Mouse (Mus musculus): ENCODE results near the gene Astn2. TPM values are rescaled to one million over a fixed set of nuclear protein-coding genes. Genes with fewer than 3 reads are reported as not detected.

Astn2 gene
- polyA plus RNA-seq, 1 experiment, result not detected

DNA sequence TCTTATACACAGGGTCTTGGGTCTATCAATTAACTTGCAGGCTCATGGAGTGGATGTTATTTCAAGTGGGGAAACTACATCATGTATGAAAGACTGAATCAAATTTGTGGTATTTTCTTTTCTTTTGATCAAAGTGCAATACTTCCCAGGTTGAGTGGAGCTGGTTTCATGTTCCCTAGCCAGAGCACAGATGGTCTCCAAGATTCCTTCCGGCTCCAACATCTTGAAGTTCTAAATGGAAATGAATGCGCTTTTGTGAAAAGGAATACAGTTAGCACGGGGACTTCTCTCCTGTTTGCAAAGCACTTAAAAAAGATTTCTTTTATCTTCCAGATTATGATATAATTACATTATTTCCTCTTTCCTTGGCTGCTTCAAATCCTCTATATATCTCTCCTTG, 278.2 kb downstream of the Astn2 start:
- Histone ChIP-seq H3K4me2 (ENCODE audit: low read depth) (no peak overlapping the region), H3K79me2 (ENCODE audit: control insufficient read depth, insufficient read depth) (no peaks in the 10 kb centered on the region), H3K27me3 (ENCODE audit: control insufficient read depth, insufficient read depth, insufficient read length) (no peaks in the 10 kb centered on the region), H3K4me3 (no peak overlapping the region), H3K36me3 (ENCODE audit: control insufficient read depth, insufficient read depth) (no peaks in the 10 kb centered on the region), H3ac (ENCODE audit: control insufficient read depth, insufficient read length) (no peak overlapping the region)
- TF ChIP-seq REST (IDR thresholded peaks at IDR 0.05; ENCODE audit: insufficient read depth, insufficient read length) (no peak), SRF (IDR thresholded peaks at IDR 0.05; ENCODE audit: control insufficient read depth, insufficient read length, low read depth) (no peak), MYOG (IDR thresholded peaks at IDR 0.05; ENCODE audit: control insufficient read depth in 1 of 3, insufficient read depth in 1 of 3, insufficient read length in 2 of 3, low read depth in 2 of 3) (no peak), POLR2A (IDR thresholded peaks at IDR 0.05; ENCODE audit: insufficient read length, low read depth) (no peak), CEBPB (IDR thresholded peaks at IDR 0.05; ENCODE audit: insufficient read depth, poor library complexity, severe bottlenecking) (no peak), E2F4 (IDR thresholded peaks at IDR 0.05; ENCODE audit: insufficient read depth) (no peak), POLR2AphosphoS2 (IDR thresholded peaks at IDR 0.05; ENCODE audit: insufficient read length, low read depth) (no peak), TCF12 (IDR thresholded peaks at IDR 0.05; ENCODE audit: insufficient read depth, poor library complexity, severe bottlenecking) (no peak), TCF3 (IDR thresholded peaks at IDR 0.05; ENCODE audit: insufficient read length, low read depth) (no peak), MYOD1 (IDR thresholded peaks at IDR 0.05; ENCODE audit: control insufficient read depth in 1 of 3, insufficient read length in 2 of 3, low read depth in 2 of 3) (no peak), USF1 (IDR thresholded peaks at IDR 0.05; ENCODE audit: low read depth) (no peak), MAX (IDR thresholded peaks at IDR 0.05; ENCODE audit: low read depth) (no peak)

DNA sequence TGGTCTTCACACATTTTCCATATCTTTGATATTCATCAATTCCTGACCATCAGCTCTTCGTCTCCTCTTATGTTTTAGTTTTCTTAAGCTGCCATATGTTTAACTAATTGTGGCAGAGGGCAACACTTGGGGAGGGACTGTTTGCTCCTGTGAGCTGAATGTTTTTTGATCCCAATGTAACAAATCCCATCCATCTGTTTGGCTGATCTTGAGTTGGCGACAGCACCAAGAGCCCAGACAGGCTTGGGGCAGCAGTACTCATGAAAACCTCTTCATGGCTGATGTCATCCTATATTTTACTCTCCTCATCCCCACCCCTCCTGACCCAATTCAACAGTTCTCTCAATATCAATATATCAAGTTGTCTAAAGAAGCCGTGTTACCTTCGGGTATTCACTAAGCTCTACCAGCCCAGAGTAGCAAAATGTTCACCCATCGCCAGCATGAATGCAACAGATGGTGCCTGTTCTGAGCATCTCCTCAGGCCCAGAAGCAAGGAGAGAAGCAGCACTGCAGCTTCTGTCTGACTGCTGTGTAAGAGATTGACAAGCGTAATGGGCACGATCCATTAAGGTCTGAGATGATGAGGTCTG, 281.5 kb downstream of the Astn2 start:
- no peak overlapping the region for H3K4me2 ChIP-seq (ENCODE audit: low read depth)
- H3K36me3 ChIP-seq (ENCODE audit: control insufficient read depth, insufficient read depth), result no peaks in the 10 kb centered on the region
- no peak overlapping the region for H3ac ChIP-seq (ENCODE audit: control insufficient read depth, insufficient read length)
- no peak overlapping the region for H3K4me3 ChIP-seq
- no peaks in the 10 kb centered on the region for H3K27me3 ChIP-seq (ENCODE audit: control insufficient read depth, insufficient read depth, insufficient read length)
- no peaks in the 10 kb centered on the region for H3K79me2 ChIP-seq (ENCODE audit: control insufficient read depth, insufficient read depth)
- TF ChIP-seq TCF3 (IDR thresholded peaks at IDR 0.05; ENCODE audit: insufficient read length, low read depth), result no peak
- no peak for TF ChIP-seq E2F4 (IDR thresholded peaks at IDR 0.05; ENCODE audit: insufficient read depth)
- no peak for TF ChIP-seq POLR2A (IDR thresholded peaks at IDR 0.05; ENCODE audit: insufficient read length, low read depth)
- no peak for TF ChIP-seq MYOG (IDR thresholded peaks at IDR 0.05; ENCODE audit: control insufficient read depth in 1 of 3, insufficient read depth in 1 of 3, insufficient read length in 2 of 3, low read depth in 2 of 3)
- TF ChIP-seq POLR2AphosphoS2 (IDR thresholded peaks at IDR 0.05; ENCODE audit: insufficient read length, low read depth), result no peak
- TF ChIP-seq MAX (IDR thresholded peaks at IDR 0.05; ENCODE audit: low read depth), result no peak
- TF ChIP-seq REST (IDR thresholded peaks at IDR 0.05; ENCODE audit: insufficient read depth, insufficient read length), result no peak
- no peak for TF ChIP-seq USF1 (IDR thresholded peaks at IDR 0.05; ENCODE audit: low read depth)
- TF ChIP-seq SRF (IDR thresholded peaks at IDR 0.05; ENCODE audit: control insufficient read depth, insufficient read length, low read depth), result no peak
- no peak for TF ChIP-seq MYOD1 (IDR thresholded peaks at IDR 0.05; ENCODE audit: control insufficient read depth in 1 of 3, insufficient read length in 2 of 3, low read depth in 2 of 3)
- no peak for TF ChIP-seq TCF12 (IDR thresholded peaks at IDR 0.05; ENCODE audit: insufficient read depth, poor library complexity, severe bottlenecking)

DNA sequence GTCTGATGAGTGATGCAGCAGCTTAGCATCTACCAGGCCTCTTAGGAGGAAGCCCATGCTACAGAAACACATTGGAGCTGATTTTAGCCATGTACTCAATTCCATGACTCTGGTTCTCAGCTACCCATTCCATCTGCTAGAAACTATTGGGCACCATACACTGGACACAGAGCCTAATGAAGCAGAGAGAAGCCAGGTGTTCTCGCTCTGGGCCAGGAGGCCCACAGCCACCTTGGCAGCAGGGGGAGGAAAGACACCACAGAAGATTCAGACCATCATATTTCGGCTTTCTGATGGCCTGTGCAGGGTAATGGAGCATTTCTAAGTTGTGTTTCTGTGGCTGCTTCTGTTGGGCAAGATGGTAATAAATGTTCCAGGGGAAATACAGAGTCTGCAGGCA, 290.2 kb downstream of the Astn2 start:
- Histone ChIP-seq H3K79me2 (ENCODE audit: control insufficient read depth, insufficient read depth) (no peaks in the 10 kb centered on the region), H3K36me3 (ENCODE audit: control insufficient read depth, insufficient read depth) (no peaks in the 10 kb centered on the region), H3K4me2 (ENCODE audit: low read depth) (no peak overlapping the region), H3ac (ENCODE audit: control insufficient read depth, insufficient read length) (no peak overlapping the region), H3K27me3 (ENCODE audit: control insufficient read depth, insufficient read depth, insufficient read length) (no peaks in the 10 kb centered on the region), H3K4me3 (no peak overlapping the region)
- TF ChIP-seq MAX (IDR thresholded peaks at IDR 0.05; ENCODE audit: low read depth) (no peak), E2F4 (IDR thresholded peaks at IDR 0.05; ENCODE audit: insufficient read depth) (no peak), POLR2AphosphoS2 (IDR thresholded peaks at IDR 0.05; ENCODE audit: insufficient read length, low read depth) (no peak), MYOD1 (IDR thresholded peaks at IDR 0.05; ENCODE audit: control insufficient read depth in 1 of 3, insufficient read length in 2 of 3, low read depth in 2 of 3) (no peak), REST (IDR thresholded peaks at IDR 0.05; ENCODE audit: insufficient read depth, insufficient read length) (no peak), CEBPB (IDR thresholded peaks at IDR 0.05; ENCODE audit: insufficient read depth, poor library complexity, severe bottlenecking) (no peak), TCF3 (IDR thresholded peaks at IDR 0.05; ENCODE audit: insufficient read length, low read depth) (no peak), SRF (IDR thresholded peaks at IDR 0.05; ENCODE audit: control insufficient read depth, insufficient read length, low read depth) (no peak), USF1 (IDR thresholded peaks at IDR 0.05; ENCODE audit: low read depth) (no peak), POLR2A (IDR thresholded peaks at IDR 0.05; ENCODE audit: insufficient read length, low read depth) (no peak)

DNA sequence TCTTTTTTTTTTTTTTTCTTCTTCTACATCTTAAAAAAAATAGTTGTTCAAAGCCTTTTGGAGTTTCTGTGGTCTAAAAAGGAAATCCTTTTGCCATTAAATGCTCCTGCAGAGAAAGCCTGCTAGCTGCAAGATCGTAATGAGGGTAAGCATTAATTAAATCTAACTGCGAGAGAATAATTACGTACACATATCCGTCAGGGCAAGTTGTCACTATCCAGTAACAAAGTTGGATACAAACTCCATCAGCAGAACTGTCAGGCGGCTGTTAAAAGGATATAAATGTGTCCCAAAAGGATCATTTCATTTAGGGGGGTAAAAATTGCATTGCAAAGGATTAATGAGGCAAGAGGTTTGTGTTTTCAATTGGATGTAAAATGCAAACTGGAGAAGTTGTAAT, 302.4 kb downstream of the Astn2 start:
- Histone ChIP-seq H3K27me3 (ENCODE audit: control insufficient read depth, insufficient read depth, insufficient read length) (no peaks in the 10 kb centered on the region), H3K79me2 (ENCODE audit: control insufficient read depth, insufficient read depth) (no peaks in the 10 kb centered on the region), H3K4me2 (ENCODE audit: low read depth) (no peak overlapping the region), H3K36me3 (ENCODE audit: control insufficient read depth, insufficient read depth) (no peaks in the 10 kb centered on the region), H3ac (ENCODE audit: control insufficient read depth, insufficient read length) (no peak overlapping the region), H3K4me3 (no peak overlapping the region)
- no peak for TF ChIP-seq USF1 (IDR thresholded peaks at IDR 0.05; ENCODE audit: low read depth)

DNA sequence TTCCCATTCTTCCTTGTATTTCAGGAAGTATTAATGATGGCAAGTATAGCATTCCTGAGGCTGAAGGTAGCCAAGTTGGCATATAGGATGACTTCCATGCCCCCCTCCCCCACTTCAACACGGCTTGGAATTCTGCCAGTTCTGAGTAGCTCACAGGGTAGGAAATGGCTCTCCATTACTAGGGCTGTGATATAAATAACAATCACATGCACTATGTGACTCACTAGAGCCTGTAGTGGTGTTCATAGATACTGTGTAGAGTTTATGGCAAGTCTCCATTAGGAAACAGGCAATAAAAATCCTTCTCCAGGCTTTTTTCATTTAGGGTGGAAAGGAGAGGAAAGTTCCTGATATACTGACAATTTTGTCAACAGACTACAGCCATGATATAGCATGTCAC, 306.8 kb downstream of the Astn2 start:
- Histone ChIP-seq H3K4me3 (no peak overlapping the region), H3ac (ENCODE audit: control insufficient read depth, insufficient read length) (no peak overlapping the region), H3K36me3 (ENCODE audit: control insufficient read depth, insufficient read depth) (no peaks in the 10 kb centered on the region), H3K4me2 (ENCODE audit: low read depth) (no peak overlapping the region), H3K79me2 (ENCODE audit: control insufficient read depth, insufficient read depth) (no peaks in the 10 kb centered on the region), H3K27me3 (ENCODE audit: control insufficient read depth, insufficient read depth, insufficient read length) (no peaks in the 10 kb centered on the region)
- TF ChIP-seq CEBPB (IDR thresholded peaks at IDR 0.05; ENCODE audit: insufficient read depth, poor library complexity, severe bottlenecking), result no peak
- TF ChIP-seq TCF3 (IDR thresholded peaks at IDR 0.05; ENCODE audit: insufficient read length, low read depth), result no peak
- no peak for TF ChIP-seq REST (IDR thresholded peaks at IDR 0.05; ENCODE audit: insufficient read depth, insufficient read length)
- no peak for TF ChIP-seq MAX (IDR thresholded peaks at IDR 0.05; ENCODE audit: low read depth)
- TF ChIP-seq E2F4 (IDR thresholded peaks at IDR 0.05; ENCODE audit: insufficient read depth), result no peak
- TF ChIP-seq SRF (IDR thresholded peaks at IDR 0.05; ENCODE audit: control insufficient read depth, insufficient read length, low read depth), result no peak
- TF ChIP-seq USF1 (IDR thresholded peaks at IDR 0.05; ENCODE audit: low read depth), result no peak
- no peak for TF ChIP-seq MYOG (IDR thresholded peaks at IDR 0.05; ENCODE audit: control insufficient read depth in 1 of 3, insufficient read depth in 1 of 3, insufficient read length in 2 of 3, low read depth in 2 of 3)
- no peak for TF ChIP-seq POLR2A (IDR thresholded peaks at IDR 0.05; ENCODE audit: insufficient read length, low read depth)
- TF ChIP-seq MYOD1 (IDR thresholded peaks at IDR 0.05; ENCODE audit: control insufficient read depth in 1 of 3, insufficient read length in 2 of 3, low read depth in 2 of 3), result no peak
- no peak for TF ChIP-seq TCF12 (IDR thresholded peaks at IDR 0.05; ENCODE audit: insufficient read depth, poor library complexity, severe bottlenecking)
- TF ChIP-seq POLR2AphosphoS2 (IDR thresholded peaks at IDR 0.05; ENCODE audit: insufficient read length, low read depth), result no peak

All from myocyte (in vitro differentiated cells).